ENCODE assay signal across 8 mouse cellular contexts in the genomic region with DNA sequence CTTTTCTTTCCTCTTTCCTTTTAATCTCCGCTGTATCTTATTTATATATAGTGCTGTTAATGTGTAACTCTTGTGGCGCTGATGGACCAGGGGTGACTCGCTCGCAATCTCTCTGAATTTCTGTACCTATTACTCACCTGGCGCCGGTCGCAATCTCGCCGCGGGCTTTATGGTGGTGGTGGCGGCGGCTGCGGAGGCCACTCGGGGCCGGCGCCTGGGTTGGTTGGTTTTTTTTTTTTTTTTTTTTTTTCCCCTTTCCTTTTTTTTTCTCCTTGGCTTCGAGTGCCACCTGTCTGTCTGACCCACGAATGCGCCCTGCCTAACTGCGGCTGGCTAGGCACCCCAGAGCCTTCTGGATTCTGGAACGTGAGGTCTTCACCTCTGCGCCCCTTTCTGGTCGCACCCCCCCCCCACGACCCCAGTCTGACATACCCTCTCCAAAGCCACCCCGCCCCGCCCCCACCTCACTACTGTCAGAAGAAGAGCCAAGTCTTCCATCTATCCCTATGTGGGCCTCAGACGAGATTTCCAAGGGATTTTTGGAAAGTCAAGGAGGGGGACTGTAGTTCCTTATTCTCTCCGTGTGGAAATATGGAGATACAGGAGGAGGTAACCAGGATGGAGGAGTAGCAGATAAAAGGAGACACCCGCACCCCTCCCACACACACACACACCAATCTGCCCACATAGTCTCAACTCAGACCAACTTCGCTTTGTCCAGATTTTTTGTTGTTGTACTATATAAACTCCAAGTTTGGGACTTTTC. TPM values are rescaled to one million over a fixed set of nuclear protein-coding genes. Genes with fewer than 3 reads are reported as not detected.
A peak's percentile ranks its signal among the peaks of the same experiment; 100 is the strongest.
DNase-seq lines count a peak whose midpoint lies in the region; ATAC-seq and TF ChIP-seq lines count a peak whose summit lies in the region.

No protein-coding gene starts in this region.

- no peaks in the 10 kb centered on the region for H3K79me2 ChIP-seq in liver, adult 2 months (ENCODE audit: control insufficient read depth, insufficient read depth, low read length)

- peak; percentile 59 for TF ChIP-seq CTCF in liver, adult 2 months (IDR thresholded peaks at IDR 0.05; ENCODE audit: low read depth, low read length)
- TF ChIP-seq CTCF in small intestine, adult 2 months (IDR thresholded peaks at IDR 0.05; ENCODE audit: extremely low read depth, insufficient read length, insufficient replicate concordance, low read depth, low read length): peak; percentile 50; the same call in 1 of the 2 replicates

- no peak overlapping the region for H3K4me3 ChIP-seq in forebrain, embryonic 12.5 days (replicated peaks)
- no peak overlapping the region for H3K4me3 ChIP-seq in forebrain, embryonic 11.5 days (ENCODE audit: low read depth, low read length)
- peak overlapping the region; percentile 38 for H3K4me3 ChIP-seq in heart, embryonic 15.5 days
- H3K4me3 ChIP-seq in liver, adult 2 months (ENCODE audit: insufficient read depth, low read depth, low read length): peak overlapping the region; percentile 33; the same call in 1 of the 2 replicates
- peak overlapping the region; percentile 50 for H3K4me3 ChIP-seq in small intestine, adult 2 months (ENCODE audit: low read depth, low read length)

- H3K9ac ChIP-seq in forebrain, embryonic 12.5 days: no peak overlapping the region
- H3K9ac ChIP-seq in forebrain, embryonic 11.5 days (ENCODE audit: low read length): no peak overlapping the region
- H3K9ac ChIP-seq in heart, embryonic 15.5 days: no peak overlapping the region
- H3K9ac ChIP-seq in liver, adult 2 months (ENCODE audit: low read depth, low read length): no peak overlapping the region

- 1% methylated on average over 30 of the region's 30 CpGs for WGBS in forebrain, embryonic 12.5 days
- WGBS in forebrain, embryonic 11.5 days: under 1% methylated on average over 28 of the region's 30 CpGs
- WGBS in heart, embryonic 15.5 days: 1% methylated on average over 30 of the region's 30 CpGs
- 7% methylated on average over 29 of the region's 30 CpGs for whole genome bisulfite sequencing in liver, adult 2 months
- WGBS in small intestine, adult 2 months: 7% methylated on average over 30 of the region's 30 CpGs

- no peak for ATAC-seq in forebrain, embryonic 12.5 days (ENCODE audit: low FRiP score)
- no peak for ATAC-seq in forebrain, embryonic 11.5 days (replicated peaks; ENCODE audit: low FRiP score)
- no peak for ATAC-seq in heart, embryonic 15.5 days (replicated peaks; ENCODE audit: insufficient number of reproducible peaks, insufficient read depth, low FRiP score, low read depth)

- H3K27me3 ChIP-seq in forebrain, embryonic 12.5 days: peaks cover 96% of the 10 kb centered on the region
- H3K27me3 ChIP-seq in forebrain, embryonic 11.5 days (ENCODE audit: control insufficient read depth, insufficient read depth, low read length): peaks cover 97% of the 10 kb centered on the region
- H3K27me3 ChIP-seq in heart, embryonic 15.5 days: peaks cover 95% of the 10 kb centered on the region
- H3K27me3 ChIP-seq in liver, adult 2 months (ENCODE audit: control insufficient read depth, insufficient read depth, low read length): no peaks in the 10 kb centered on the region
- no peaks in the 10 kb centered on the region for H3K27me3 ChIP-seq in small intestine, adult 2 months (ENCODE audit: control insufficient read depth, insufficient read depth, low read length)

- no peak overlapping the region for H3K27ac ChIP-seq in forebrain, embryonic 12.5 days
- no peak overlapping the region for H3K27ac ChIP-seq in forebrain, embryonic 11.5 days (ENCODE audit: low read depth, low read length)
- H3K27ac ChIP-seq in heart, embryonic 15.5 days: no peak overlapping the region
- H3K27ac ChIP-seq in liver, adult 2 months (replicated peaks; ENCODE audit: insufficient read depth, low read depth, low read length): no peak overlapping the region
- H3K27ac ChIP-seq in small intestine, adult 2 months (ENCODE audit: insufficient read depth, low read depth, low read length): peak overlapping the region; percentile 89

- H3K4me2 ChIP-seq in forebrain, embryonic 12.5 days: 0 out of 2 replicates have a peak overlapping the region, but pooled peaks have one; percentile 17
- no peak overlapping the region for H3K4me2 ChIP-seq in forebrain, embryonic 11.5 days (ENCODE audit: low read depth, low read length, severe bottlenecking)
- peak overlapping the region; percentile 59 for H3K4me2 ChIP-seq in heart, embryonic 15.5 days

- no peak for TF ChIP-seq POLR2A in liver, adult 2 months (IDR thresholded peaks at IDR 0.05; ENCODE audit: extremely low read depth, insufficient read depth, low read length)
- TF ChIP-seq POLR2A in small intestine, adult 2 months (IDR thresholded peaks at IDR 0.05; ENCODE audit: low read depth, low read length): no peak

- H3K9me3 ChIP-seq in forebrain, embryonic 12.5 days: no peaks in the 10 kb centered on the region
- H3K9me3 ChIP-seq in forebrain, embryonic 11.5 days (ENCODE audit: control insufficient read depth, low read length): no peaks in the 10 kb centered on the region
- no peaks in the 10 kb centered on the region for H3K9me3 ChIP-seq in heart, embryonic 15.5 days (replicated peaks)

- H3K4me1 ChIP-seq in forebrain, embryonic 12.5 days: no peaks in the 10 kb centered on the region
- H3K4me1 ChIP-seq in forebrain, embryonic 11.5 days (replicated peaks; ENCODE audit: control insufficient read depth, insufficient read depth, low read length): peaks cover 2% of the 10 kb centered on the region; the same call in 1 of the 2 replicates
- peaks cover 19% of the 10 kb centered on the region for H3K4me1 ChIP-seq in heart, embryonic 15.5 days (replicated peaks)
- peaks cover 2% of the 10 kb centered on the region; the same call in 1 of the 2 replicates for H3K4me1 ChIP-seq in liver, adult 2 months (ENCODE audit: control insufficient read depth, insufficient read depth, low read length)
- peaks cover 15% of the 10 kb centered on the region for H3K4me1 ChIP-seq in small intestine, adult 2 months (ENCODE audit: control insufficient read depth, insufficient read depth, insufficient read length, low read length)

- no peak for DNase-seq in forebrain, embryonic 11.5 days (ENCODE audit: low spot score)
- peak; percentile 48 for DNase-seq in adrenal gland, adult 8-10 months
- DNase-seq in liver, adult 2 months (ENCODE audit: extremely low read depth, low read depth, low spot score): peak; percentile 38
- no peak for DNase-seq in right cerebral cortex, postnatal 4 days
- no peak for DNase-seq in frontal cortex, adult 2 months (ENCODE audit: extremely low spot score in 1 of 2, low spot score in 1 of 2)

- H3K36me3 ChIP-seq in forebrain, embryonic 12.5 days (replicated peaks): no peaks in the 10 kb centered on the region
- H3K36me3 ChIP-seq in forebrain, embryonic 11.5 days (ENCODE audit: control insufficient read depth, insufficient read depth, low read length): no peaks in the 10 kb centered on the region
- H3K36me3 ChIP-seq in heart, embryonic 15.5 days: no peaks in the 10 kb centered on the region
- H3K36me3 ChIP-seq in liver, adult 2 months (ENCODE audit: control insufficient read depth, insufficient read depth, low read length): no peaks in the 10 kb centered on the region; the same call in 1 of the 2 replicates
- H3K36me3 ChIP-seq in small intestine, adult 2 months (ENCODE audit: control insufficient read depth, insufficient read depth, low read length): peaks cover 28% of the 10 kb centered on the region

RNA-seq across cellular contexts. Expression of a gene that starts 15.9 kb away (rescaled TPM):
- 1.7 and 2.3 TPM in 2 replicates for polyA plus RNA-seq in forebrain, embryonic 12.5 days (2016; fragmentation: Nextera tagmentation; extraction: Ambion mirVana)
- 0.88 and 2.0 TPM in 2 replicates for polyA plus RNA-seq in forebrain, embryonic 11.5 days (2014; fragmentation: Nextera tagmentation; extraction: Ambion mirVana)
- 100 to 1,000 TPM; 299 to 549 (median 400) TPM for total RNA-seq in adrenal gland, adult 8-10 months (2022)
- polyA plus RNA-seq in heart, embryonic 15.5 days (2015; fragmentation: Nextera tagmentation; extraction: Ambion mirVana): 10.0 and 11.4 TPM in 2 replicates
- 7.7 and 8.2 TPM in 2 replicates for total RNA-seq in liver, adult 2 months (2014; rRNA removed)
- 25.0 and 32.4 TPM in 2 replicates for polyA plus RNA-seq in liver, adult 2 months (2012; rRNA removed)
- polyA plus RNA-seq in small intestine, adult 2 months (2012; rRNA removed): 251 and 672 TPM in 2 replicates
- 1.8 and 2.4 TPM in 2 replicates for polyA plus RNA-seq in frontal cortex, adult 2 months (2012; rRNA removed)

Comparison
In these comparisons a context has a peak if more than half of its experiments do, and no peak if none do; other contexts are left out.
1. H3K4me3 ChIP-seq: peak in heart, embryonic 15.5 days (single experiment), liver, adult 2 months (single experiment) and small intestine, adult 2 months (single experiment); none in forebrain, embryonic 12.5 days (single experiment) and forebrain, embryonic 11.5 days (single experiment).
2. DNase-seq: peak in adrenal gland, adult 8-10 months (single experiment) and liver, adult 2 months (single experiment); none in forebrain, embryonic 11.5 days (single experiment), right cerebral cortex, postnatal 4 days (single experiment) and frontal cortex, adult 2 months (0 of 2).